Mouse (Mus musculus): ENCODE data around the gene Ppp1r21. TPM values are rescaled to one million over a fixed set of nuclear protein-coding genes. Genes with fewer than 3 reads are reported as not detected.

The Ppp1r21 gene
- 10 to 100 TPM; 39.7 to 64.5 TPM for total RNA-seq (2021)
- long read RNA-seq, experiment 1, transcript Ppp1r21-201 (22 exons, 3,141 nt) = major isoform, 14 of 19 reads
- long read RNA-seq, experiment 1, partial matches to known transcripts = 2 of 19 reads
- long read RNA-seq, experiment 1, other reads (novel, unspliced or antisense) = 3 of 19 reads
- long read RNA-seq, experiment 2, partial matches to known transcripts = 1 of 6 reads
- long read RNA-seq, experiment 2, other reads (novel, unspliced or antisense) = 1 of 6 reads

- peak; percentile 99 for DNase-seq
These were observed at the start of gene Ppp1r21 for GRCm38 (mm10) chr17:88529519-88530235. Ppp1r21 (plus strand) TSS chr17:88530118.

GRCm38 (mm10) chr17:88480369-88480768 lies 49.5 kb upstream of the Ppp1r21 start:
- DNase-seq = no peak

GRCm38 (mm10) chr17:88481062-88481461 lies 48.9 kb upstream of the Ppp1r21 start:
- no peak for DNase-seq

- DNase-seq = no peak
These were observed 48.3 kb upstream of the Ppp1r21 start for GRCm38 (mm10) chr17:88481587-88481986.

- no peak for DNase-seq
These were observed 45.4 kb upstream of the Ppp1r21 start for GRCm38 (mm10) chr17:88484539-88484938.

GRCm38 (mm10) chr17:88484951-88485350 lies 45.0 kb upstream of the Ppp1r21 start:
- no peak for DNase-seq

- no peak for DNase-seq
These were observed 39.4 kb upstream of the Ppp1r21 start for GRCm38 (mm10) chr17:88490546-88490945.

- no peak for DNase-seq
These were observed 38.4 kb upstream of the Ppp1r21 start for GRCm38 (mm10) chr17:88491366-88492106.

- DNase-seq = no peak
These were observed 37.8 kb upstream of the Ppp1r21 start for GRCm38 (mm10) chr17:88492107-88492460.

GRCm38 (mm10) chr17:88493551-88493950 lies 36.4 kb upstream of the Ppp1r21 start:
- no peak for DNase-seq

- no peak for DNase-seq
These were observed 35.7 kb upstream of the Ppp1r21 start for GRCm38 (mm10) chr17:88494121-88494771.

GRCm38 (mm10) chr17:88494772-88495132 lies 35.2 kb upstream of the Ppp1r21 start:
- no peak for DNase-seq

- DNase-seq = no peak
These were observed 31.7 kb upstream of the Ppp1r21 start for GRCm38 (mm10) chr17:88498090-88498682.

GRCm38 (mm10) chr17:88504056-88504455 lies 25.9 kb upstream of the Ppp1r21 start:
- no peak for DNase-seq

GRCm38 (mm10) chr17:88505275-88505723 lies 24.6 kb upstream of the Ppp1r21 start:
- no peak for DNase-seq

- no peak for DNase-seq
These were observed 24.0 kb upstream of the Ppp1r21 start for GRCm38 (mm10) chr17:88505941-88506340.

- peak in 1 of 2 experiments; percentile 9 for DNase-seq
These were observed 22.5 kb upstream of the Ppp1r21 start for GRCm38 (mm10) chr17:88507376-88507775.

GRCm38 (mm10) chr17:88508846-88509508 lies 20.9 kb upstream of the Ppp1r21 start:
- DNase-seq = peak; percentile 91

GRCm38 (mm10) chr17:88509999-88510398 lies 19.9 kb upstream of the Ppp1r21 start:
- DNase-seq = no peak

GRCm38 (mm10) chr17:88511095-88511551 lies 18.8 kb upstream of the Ppp1r21 start:
- peak; percentile 89 to 91 for DNase-seq

- DNase-seq = no peak
These were observed 13.4 kb upstream of the Ppp1r21 start for GRCm38 (mm10) chr17:88516477-88516876.
